Mouse (Mus musculus) hindbrain, postnatal 0 days (tissue): ENCODE measurements at regions not wholly inside any gene's neighbourhood (a gene's known extent, or its start where the extent isn't known, plus 50 kb on each side); places are given as distances from the start of the nearest gene placed in this dataset.
A peak's percentile ranks its signal among the peaks of the same experiment; 100 is the strongest.

Source experiments
- ATAC-seq: fragments of 200-750 bp; cut with Nextera tagmentation; 2 replicates; pipeline ENCODE4 v1.8.0; 2017; ENCODE audit warnings: mild to moderate bottlenecking, moderate TSS enrichment, moderate library complexity
- DNase-seq: peaks from one replicate; pipeline ENCODE4 v3.0.0-alpha.2; 2015; ENCODE audit warnings: low spot score
- H3K27ac ChIP-seq: fragments of 300-500 bp; sonication (generic); 2 replicates; pipeline ENCODE4 v1.5.1; 2014; ENCODE audit warnings: mild to moderate bottlenecking
- H3K27me3 ChIP-seq: fragments of 300-500 bp; sonication (generic); 2 replicates; pipeline ENCODE4 v1.6.1; 2014; ENCODE audit warnings: low read length, mixed read lengths; ENCODE audit not compliant: insufficient read depth
- H3K36me3 ChIP-seq: fragments of 300-500 bp; sonication (generic); 2 replicates; pipeline ENCODE4 v1.6.1; 2014; ENCODE audit warnings: low read length, mixed read lengths; ENCODE audit not compliant: insufficient read depth
- H3K4me1 ChIP-seq: fragments of 300-500 bp; sonication (generic); 2 replicates; pipeline ENCODE4 v1.6.1; 2014; ENCODE audit warnings: antibody characterized with exemption, low read length, mixed read lengths; ENCODE audit not compliant: insufficient read depth
- H3K4me2 ChIP-seq: fragments of 300-500 bp; sonication (generic); 2 replicates; pipeline ENCODE4 v1.6.1; 2014; ENCODE audit warnings: low read depth, mild to moderate bottlenecking, low read length, moderate library complexity, mixed read lengths
- H3K4me3 ChIP-seq: fragments of 300-500 bp; sonication (generic); 2 replicates; pipeline ENCODE4 v1.5.1; 2014; ENCODE audit warnings: low read length
- H3K9ac ChIP-seq: fragments of 300-500 bp; sonication (generic); replicated peaks from 2 replicates; pipeline ENCODE4 v1.6.1; 2014; ENCODE audit warnings: mild to moderate bottlenecking, low read length, moderate library complexity, mixed read lengths
- H3K9me3 ChIP-seq: fragments of 300-500 bp; sonication (generic); 2 replicates; pipeline ENCODE4 v1.6.1; 2016; ENCODE audit warnings: low read length, mixed read lengths
- CTCF ChIP-seq: IDR thresholded peaks from 2 replicates; pipeline ENCODE4 v1.5.1; 2016; ENCODE audit warnings: antibody characterized with exemption, control low read depth, low read depth
- WGBS: fragments of 180-500 bp; shearing (Covaris S2); extraction: QIAGEN DNeasy Blood & Tissue Kit; methylation state at CpG from one replicate; pipeline ENCODE4 v1.1.7; 2014; 5-methylcytosine and 5-hydroxymethylcytosine counted together

DNA sequence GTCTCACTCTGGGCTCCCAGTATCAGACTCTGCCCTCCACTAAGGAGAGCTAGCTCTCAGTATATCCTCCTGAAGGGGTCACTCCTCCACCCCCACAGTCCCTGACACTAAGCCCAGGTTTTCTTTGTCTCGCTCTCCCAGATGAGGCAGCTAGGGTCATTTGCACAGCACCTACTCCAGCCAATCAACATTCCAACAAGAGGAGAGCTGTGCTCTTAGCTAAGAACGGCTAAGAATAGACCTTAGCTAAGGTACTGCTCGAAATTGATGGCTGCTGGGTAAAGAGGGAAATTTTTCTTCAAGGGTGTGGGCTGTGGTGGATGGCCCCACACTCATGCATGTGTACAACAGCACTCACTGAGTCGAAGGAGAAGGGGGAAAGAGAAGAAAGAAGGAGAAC, 86.3 kb upstream of the Nt5e start:
- no peak for DNase-seq
- no peak for TF ChIP-seq CTCF
- 26% methylated on average over 4 of the region's 4 CpGs for WGBS

DNA sequence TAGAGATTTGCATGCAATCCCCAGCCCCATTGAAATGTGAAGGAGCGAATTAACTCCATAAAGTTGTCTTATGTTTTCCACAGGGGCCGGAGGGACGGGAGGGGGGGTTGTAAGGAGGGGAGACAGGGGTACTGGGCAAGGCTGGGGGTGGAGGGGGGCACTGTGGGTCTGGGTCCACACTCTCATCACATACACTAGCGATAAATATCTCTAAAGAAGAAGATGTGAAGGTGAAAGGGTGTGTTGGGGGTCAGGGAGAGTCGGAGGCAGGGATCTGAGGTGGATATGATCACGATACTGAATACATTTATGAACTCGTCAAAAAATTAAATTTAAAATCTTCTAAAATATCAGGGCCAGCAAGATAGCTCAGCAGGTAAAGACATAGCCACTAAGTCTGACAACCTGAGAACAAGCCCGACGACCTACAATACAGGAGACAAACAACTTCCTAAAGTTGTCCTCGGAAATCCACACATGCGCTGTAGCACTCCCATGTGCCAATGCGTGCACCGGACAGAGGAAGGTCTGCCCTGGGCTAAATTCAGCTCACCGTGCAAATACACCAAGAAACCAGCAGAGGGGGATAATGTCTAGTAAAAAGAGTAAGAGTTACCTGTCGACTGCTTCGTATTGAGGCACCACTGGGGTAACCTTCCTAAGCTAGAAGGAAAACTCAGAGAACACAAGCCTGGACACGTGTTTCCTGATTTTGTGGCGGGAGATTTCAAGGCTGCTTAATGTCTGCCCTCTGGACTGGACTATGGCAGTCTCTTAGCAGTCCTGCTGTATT, 85.6 kb upstream of the Nt5e start:
- peak; percentile 91 for DNase-seq
- peak; percentile 97 for ATAC-seq
- TF ChIP-seq CTCF = peak; percentile 87
- Histone ChIP-seq H3K4me3 (peak overlapping the region; percentile 26), H3K4me1 (no peaks in the 10 kb centered on the region), H3K9me3 (no peaks in the 10 kb centered on the region), H3K9ac (0 out of 2 replicates have a peak overlapping the region, but pooled peaks have one; percentile 13), H3K27me3 (no peaks in the 10 kb centered on the region), H3K4me2 (peak overlapping the region; percentile 58), H3K36me3 (no peaks in the 10 kb centered on the region), H3K27ac (no peak overlapping the region)
- WGBS = 7% methylated on average over 18 of the region's 18 CpGs

More for the DNA sequence above, 86.3 kb upstream of the Nt5e start:
- H3K9ac ChIP-seq = no peak overlapping the region
- H3K27me3 ChIP-seq = no peaks in the 10 kb centered on the region
- H3K4me3 ChIP-seq = no peak overlapping the region
- peak overlapping the region; percentile 58 for H3K4me2 ChIP-seq
- no peak for ATAC-seq
- no peaks in the 10 kb centered on the region for H3K36me3 ChIP-seq
- no peaks in the 10 kb centered on the region for H3K9me3 ChIP-seq
- no peak overlapping the region for H3K27ac ChIP-seq
- no peaks in the 10 kb centered on the region for H3K4me1 ChIP-seq

DNA sequence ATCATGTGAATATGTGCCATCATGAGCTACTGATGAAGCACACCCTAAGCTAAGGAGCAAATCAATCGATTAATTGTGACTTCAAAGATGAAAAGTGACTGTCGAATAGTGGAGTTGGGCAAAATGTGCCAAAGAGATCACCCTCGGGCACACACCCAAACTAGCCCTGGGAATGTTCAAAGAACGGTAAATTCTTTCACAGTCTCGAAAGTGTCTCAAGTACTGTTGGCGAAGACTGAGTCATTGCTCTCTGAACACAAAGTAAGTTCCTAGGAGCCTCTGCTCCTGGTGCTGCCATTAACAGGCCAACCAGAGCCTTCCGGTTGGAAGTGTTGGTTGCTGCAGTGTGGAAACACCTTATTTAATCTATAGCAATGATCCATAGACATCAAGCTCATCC, 84.5 kb upstream of the Nt5e start:
- ATAC-seq = no peak
- Histone ChIP-seq H3K4me3 (no peak overlapping the region), H3K27ac (no peak overlapping the region), H3K4me2 (no peak overlapping the region), H3K9ac (no peak overlapping the region), H3K4me1 (no peaks in the 10 kb centered on the region), H3K9me3 (no peaks in the 10 kb centered on the region), H3K36me3 (no peaks in the 10 kb centered on the region), H3K27me3 (no peaks in the 10 kb centered on the region)
- DNase-seq = no peak
- WGBS = 90% methylated on average over 7 of the region's 7 CpGs
- TF ChIP-seq CTCF = no peak

DNA sequence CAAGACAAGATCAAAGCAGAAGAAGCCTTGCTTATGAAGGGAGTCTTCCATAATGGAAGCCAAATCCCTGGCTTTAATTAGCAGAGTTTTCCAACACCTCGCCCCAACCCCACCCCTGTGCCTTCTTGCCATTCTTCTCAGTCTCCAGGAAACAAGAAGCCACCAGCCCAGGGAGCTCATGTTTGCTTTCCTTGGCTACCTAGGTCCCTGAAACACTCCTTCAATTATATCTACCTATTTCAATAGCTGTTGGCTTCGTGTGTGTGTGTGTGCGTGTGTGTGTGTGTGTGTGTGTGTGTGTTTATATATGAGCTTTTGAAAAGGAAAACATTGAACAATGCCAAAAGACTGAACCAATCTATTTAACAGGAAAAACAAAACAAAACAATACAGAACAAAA, 82.5 kb upstream of the Nt5e start:
- ATAC-seq (no peak), DNase-seq (no peak)
- Histone ChIP-seq H3K27me3 (no peaks in the 10 kb centered on the region), H3K9me3 (no peaks in the 10 kb centered on the region), H3K4me1 (no peaks in the 10 kb centered on the region), H3K4me2 (no peak overlapping the region), H3K4me3 (no peak overlapping the region), H3K36me3 (no peaks in the 10 kb centered on the region), H3K9ac (no peak overlapping the region), H3K27ac (no peak overlapping the region)
- WGBS = 83% methylated on average over 3 of the region's 3 CpGs
- TF ChIP-seq CTCF = no peak

DNA sequence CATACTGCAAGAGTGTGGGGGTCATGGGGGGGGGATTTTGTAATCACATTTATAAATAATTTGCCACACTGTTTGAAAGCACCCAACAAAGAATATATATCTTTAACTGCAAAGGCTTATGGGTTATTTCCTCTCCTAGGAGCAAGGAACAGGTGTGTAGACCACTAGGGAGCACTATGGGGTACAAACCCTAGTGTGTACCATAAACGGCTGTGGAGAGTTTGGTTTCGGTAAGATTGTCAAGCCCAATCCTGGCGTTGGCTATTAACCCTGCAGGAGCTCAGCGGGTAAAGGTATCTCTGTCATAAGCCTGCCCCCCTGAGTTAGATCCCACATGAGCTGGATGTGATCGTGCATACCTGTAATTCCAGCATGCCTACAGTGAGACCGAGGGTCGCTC, 71.0 kb upstream of the Nt5e start:
- Histone ChIP-seq H3K9ac (no peak overlapping the region), H3K27ac (no peak overlapping the region), H3K4me3 (no peak overlapping the region), H3K27me3 (no peaks in the 10 kb centered on the region), H3K4me1 (no peaks in the 10 kb centered on the region), H3K9me3 (no peaks in the 10 kb centered on the region), H3K36me3 (no peaks in the 10 kb centered on the region), H3K4me2 (no peak overlapping the region)
- ATAC-seq = no peak
- WGBS = 81% methylated on average over 7 of the region's 7 CpGs
- TF ChIP-seq CTCF = no peak
- DNase-seq = no peak

DNA sequence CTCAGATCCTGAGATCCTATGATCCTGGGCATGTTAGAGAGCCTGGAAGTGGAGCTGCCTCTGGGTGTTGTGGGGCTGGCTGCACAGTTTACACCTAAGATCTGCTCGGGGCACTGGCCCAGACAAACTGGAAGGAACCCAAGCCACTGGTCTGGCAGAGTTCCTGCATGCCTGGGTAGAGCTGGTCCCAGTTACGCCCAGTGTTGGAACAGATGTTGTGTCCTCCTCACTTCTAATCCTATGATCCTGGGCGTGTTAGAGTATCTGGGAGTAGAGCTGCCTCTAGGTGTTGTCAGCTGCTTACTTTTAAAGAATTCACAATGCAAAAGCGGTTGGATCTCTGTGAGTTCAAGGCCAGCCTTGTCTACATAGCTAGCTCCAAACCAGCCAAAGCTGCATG, 67.4 kb upstream of the Nt5e start:
- no peak overlapping the region for H3K4me3 ChIP-seq
- TF ChIP-seq CTCF = no peak
- no peak overlapping the region for H3K4me2 ChIP-seq
- no peaks in the 10 kb centered on the region for H3K36me3 ChIP-seq
- H3K4me1 ChIP-seq = no peaks in the 10 kb centered on the region
- no peaks in the 10 kb centered on the region for H3K9me3 ChIP-seq
- H3K9ac ChIP-seq = no peak overlapping the region
- DNase-seq (no peak), ATAC-seq (no peak)
- no peak overlapping the region for H3K27ac ChIP-seq
- H3K27me3 ChIP-seq = no peaks in the 10 kb centered on the region
- WGBS = 73% methylated on average over 4 of the region's 4 CpGs

DNA sequence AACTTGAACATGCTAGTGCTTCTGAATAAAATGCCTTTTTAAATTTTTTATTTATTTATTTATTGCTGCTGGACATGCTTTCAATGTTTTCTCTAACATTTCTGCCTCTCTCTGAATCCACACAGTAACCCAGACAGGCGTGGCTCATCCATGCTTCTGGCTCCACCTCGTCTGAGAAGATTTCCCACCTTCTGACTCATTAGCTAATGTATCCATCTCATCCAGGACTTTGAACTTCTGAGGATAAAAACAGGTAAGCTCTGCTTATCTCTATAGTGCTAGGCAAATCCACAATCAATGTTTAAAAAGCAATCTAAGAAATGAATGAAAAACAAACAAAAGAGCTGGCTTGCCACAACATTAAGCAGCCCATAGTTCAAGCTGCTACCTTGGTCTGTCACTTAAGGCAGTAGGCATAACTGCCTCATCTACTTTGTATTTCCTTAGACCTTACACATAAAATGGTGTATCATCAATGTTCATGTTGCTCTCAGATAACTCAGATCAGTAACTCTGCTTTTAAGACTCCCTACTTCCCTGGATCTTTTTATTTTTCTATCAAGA, 66.8 kb upstream of the Nt5e start:
- WGBS = 83% methylated on average over 2 of the region's 2 CpGs
- Histone ChIP-seq H3K9me3 (no peaks in the 10 kb centered on the region), H3K27me3 (no peaks in the 10 kb centered on the region), H3K4me3 (no peak overlapping the region), H3K4me2 (no peak overlapping the region), H3K27ac (no peak overlapping the region), H3K9ac (no peak overlapping the region), H3K4me1 (no peaks in the 10 kb centered on the region), H3K36me3 (no peaks in the 10 kb centered on the region)
- ATAC-seq (no peak), DNase-seq (no peak)
- no peak for TF ChIP-seq CTCF
